Mouse (Mus musculus) left cerebral cortex, postnatal 25 days (tissue): ENCODE results near the gene Fbxo24. TPM values are rescaled to one million over a fixed set of nuclear protein-coding genes. Genes with fewer than 3 reads are reported as not detected.

Experiments used
- DNase-seq, 2 experiments: peaks; one replicate each; pipeline ENCODE4 v3.0.0; 2022; ENCODE audit warnings: low spot score in 2 of 2, mixed read lengths in 1 of 2
- intact Hi-C: fragments of 180-260 bp; cut with DNase I; formaldehyde crosslinking; loops from one replicate; pipeline ENCODE4 v1.15.1; 2025
- total RNA-seq, 2 experiments: library from RNA; stranded (reverse); gene quantifications; 2 replicates each; pipeline ENCODE4 v1.2.3; 2021

Gene Fbxo24
- total RNA-seq, 2 experiments from 2014 or later, result 0.18 to 0.21 TPM

DNA sequence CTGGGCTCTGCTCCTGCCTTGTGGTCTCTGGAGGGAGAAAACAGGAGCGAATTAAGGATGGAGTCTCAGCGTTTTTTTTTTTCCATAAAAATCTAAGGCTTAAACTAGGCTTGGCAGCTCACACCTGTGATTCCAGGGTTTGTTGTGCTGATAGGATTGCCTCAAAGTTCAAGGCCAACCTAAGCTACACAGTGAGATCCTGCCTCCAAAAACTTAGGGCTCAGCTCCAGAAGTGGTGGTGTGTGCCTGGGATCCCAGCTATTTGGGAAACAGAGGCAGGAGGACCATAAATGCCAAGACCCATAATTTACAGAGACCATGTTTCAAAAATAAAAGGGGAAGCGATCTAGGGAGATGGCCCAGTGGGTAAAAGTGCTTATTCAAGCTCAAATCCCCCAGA is 19.5 kb downstream of the Fbxo24 start:
- intact Hi-C loops, result no loop called here
- DNase-seq, result no peak

DNA sequence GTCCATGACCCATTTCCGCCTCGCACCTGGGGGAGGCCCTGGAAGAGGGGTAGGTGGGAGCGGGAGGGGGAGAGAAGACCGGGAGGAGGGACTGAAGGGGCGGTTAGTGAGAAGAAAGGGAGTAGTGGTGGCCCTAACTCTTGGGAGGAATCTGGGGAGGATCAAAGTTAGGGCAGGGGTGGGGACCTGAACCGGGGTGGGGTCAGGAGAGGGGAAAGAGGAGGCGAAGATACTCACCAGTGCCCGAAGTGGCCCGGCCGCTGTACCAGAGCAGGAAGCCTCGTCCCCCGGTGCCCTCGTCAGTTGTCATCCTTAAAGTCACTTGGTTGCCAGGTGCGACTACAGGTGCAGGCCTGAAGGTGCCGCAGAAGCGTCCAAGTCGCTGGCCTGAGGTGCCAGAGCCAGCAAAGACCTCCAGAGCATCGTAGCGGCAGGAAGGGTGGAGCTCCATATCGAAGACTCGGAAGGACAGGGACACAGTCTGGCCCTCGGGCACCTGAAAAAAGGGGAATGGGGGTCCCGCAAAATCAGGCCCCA is 20.1 kb downstream of the Fbxo24 start:
- intact Hi-C loops, result no loop called here
- DNase-seq, result no peak

DNA sequence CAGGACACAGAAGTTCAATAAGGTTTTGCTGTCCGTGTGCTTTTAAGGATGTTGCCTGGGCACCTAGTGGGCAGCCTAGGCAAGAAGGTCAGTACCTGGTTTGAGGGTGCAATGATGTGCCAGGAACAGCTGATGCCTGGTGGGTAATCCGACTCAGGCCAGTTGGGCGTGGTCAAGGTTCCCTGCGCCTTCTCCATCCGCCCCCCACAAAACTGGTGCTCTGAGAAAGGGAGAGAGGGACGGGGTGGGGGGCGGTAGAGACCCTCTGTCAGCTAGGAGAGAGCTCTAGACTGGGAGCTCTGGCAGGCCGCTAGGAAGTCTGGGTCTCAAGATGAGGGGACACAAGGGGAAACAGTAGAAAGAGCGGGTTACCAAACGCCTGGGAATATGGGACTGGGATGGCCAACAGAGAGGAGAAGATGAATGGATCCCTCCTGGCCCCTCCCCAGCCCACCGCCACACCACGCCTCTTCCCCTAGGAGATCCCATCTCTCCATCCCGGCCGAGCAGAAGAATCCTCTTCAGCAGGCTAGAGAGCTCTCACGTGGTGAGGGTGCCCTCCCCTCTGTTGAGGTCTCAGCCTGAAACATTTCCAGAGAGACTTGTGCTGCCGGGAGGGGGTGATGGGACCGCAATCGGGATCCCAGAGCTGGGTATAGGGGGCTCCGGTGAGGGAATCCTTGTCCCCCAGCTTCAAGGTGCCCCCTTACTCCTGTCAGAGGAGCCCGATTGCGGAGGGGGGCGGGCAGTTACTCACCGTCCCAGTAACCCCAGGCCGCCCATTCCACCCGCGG is 20.7 kb downstream of the Fbxo24 start:
- intact Hi-C loops, result no loop called here
- DNase-seq, result no peak

GRCm38 (mm10) chr5:137601365-137601729 is 27.5 kb downstream of the Fbxo24 start:
- DNase-seq, result no peak
- intact Hi-C loops, result loop anchor here (2.0 kb wide), 2 partner anchors 27 to 69 kb away; partner anchors contain the start of genes Epo, Fbxo24, Gm20605 and Gnb2

- peak; percentile 95 to 98 for DNase-seq
- intact Hi-C loops, result loop anchor here (2.0 kb wide), 2 partner anchors 28 to 68 kb away; partner anchors contain the start of genes Epo, Fbxo24, Gm20605 and Gnb2
Measured at GRCm38 (mm10) chr5:137600619-137601364, 28.0 kb downstream of the Fbxo24 start, which contains the start of gene Mospd3. TSS of gene Mospd3 (minus strand) at chr5:137601058.

DNA sequence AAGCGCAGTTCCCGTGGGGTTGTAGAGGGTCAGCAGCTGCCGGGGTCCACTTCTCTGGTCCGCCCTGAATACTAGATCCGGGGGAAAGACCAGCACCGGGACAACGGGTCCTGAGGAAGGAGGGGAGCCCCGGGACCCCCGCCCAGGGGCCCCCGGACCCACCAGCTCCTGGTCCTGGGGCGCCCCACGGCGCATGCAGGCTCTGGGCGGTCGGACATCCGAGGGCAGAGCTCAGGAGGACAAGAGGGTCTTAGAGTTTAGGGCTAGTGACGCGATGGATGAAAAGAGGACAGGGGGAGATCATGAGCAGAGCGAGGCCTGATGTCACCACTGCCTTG is 28.6 kb downstream of the Fbxo24 start:
- DNase-seq, result no peak
- intact Hi-C loops, result loop anchor here (2.0 kb wide), 2 partner anchors 29 to 67 kb away; partner anchors contain the start of genes Epo, Fbxo24, Gm20605 and Gnb2

DNA sequence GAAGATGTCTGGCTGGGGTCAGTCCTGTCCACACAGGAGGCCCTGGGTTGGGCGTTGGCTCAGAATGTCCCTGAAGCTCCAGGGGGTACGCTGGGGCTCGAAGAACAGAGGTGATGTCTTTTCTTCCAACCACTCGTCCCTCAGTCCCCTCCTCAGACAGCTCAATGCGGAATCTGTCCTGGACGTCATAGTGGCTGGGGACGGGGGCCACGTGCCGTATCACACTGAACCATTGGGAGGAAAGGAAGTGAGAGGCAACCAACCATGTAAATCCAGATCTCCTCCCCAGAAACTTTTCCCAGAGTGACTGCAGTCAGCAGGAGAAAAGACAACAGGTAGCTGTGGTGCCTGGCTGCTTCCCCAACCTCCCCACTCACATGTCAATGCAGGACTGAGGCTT is 29.2 kb downstream of the Fbxo24 start:
- no peak for DNase-seq
- intact Hi-C loops, result no loop called here

- intact Hi-C loops, result no loop called here
- DNase-seq, result no peak
Measured at GRCm38 (mm10) chr5:137598100-137598826, 30.5 kb downstream of the Fbxo24 start.

DNA sequence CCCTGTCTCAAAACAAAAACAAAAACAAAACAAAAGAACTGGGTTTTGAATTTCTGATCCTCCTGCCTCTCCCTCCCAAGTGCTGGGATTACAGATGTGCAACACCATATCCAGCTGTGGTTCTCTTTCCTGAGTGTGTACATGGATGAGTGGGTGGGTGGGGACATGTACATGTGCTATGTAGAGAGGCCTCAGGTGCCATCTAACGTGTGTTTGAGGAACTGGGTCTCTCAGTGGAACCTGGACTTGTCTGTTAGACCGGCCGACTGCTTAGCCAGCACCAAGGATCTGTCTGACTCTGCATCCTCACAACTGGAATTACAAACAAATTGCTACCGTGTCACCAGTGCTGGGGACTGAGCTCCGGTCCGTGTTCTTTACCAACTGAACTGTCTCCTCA is 31.2 kb downstream of the Fbxo24 start:
- intact Hi-C loops, result no loop called here
- no peak for DNase-seq

- intact Hi-C loops, result no loop called here
- no peak for DNase-seq
Measured at GRCm38 (mm10) chr5:137596601-137597261, 32.1 kb downstream of the Fbxo24 start.

GRCm38 (mm10) chr5:137595921-137596320 is 32.9 kb downstream of the Fbxo24 start:
- DNase-seq, result no peak
- intact Hi-C loops, result no loop called here

DNA sequence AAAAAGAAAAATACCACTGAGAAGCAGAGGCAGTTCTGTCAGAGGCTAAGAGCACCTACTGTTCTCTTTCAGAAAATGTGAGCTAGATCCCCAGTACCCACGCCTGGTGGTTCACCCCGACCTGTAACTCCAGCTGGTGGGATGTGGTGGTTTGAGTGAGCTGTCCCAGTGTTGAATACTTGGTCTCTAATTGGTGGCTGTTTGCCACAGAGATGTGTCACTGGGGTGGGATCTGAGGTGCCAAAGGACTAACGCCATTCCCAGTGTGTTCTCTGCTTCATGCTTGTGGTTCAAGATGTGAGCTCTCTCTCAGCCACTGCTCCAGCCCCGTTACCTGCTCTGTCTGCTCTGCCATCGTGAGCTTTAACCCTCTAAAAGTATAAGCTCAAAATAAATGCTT is 38.3 kb downstream of the Fbxo24 start:
- intact Hi-C loops, result no loop called here
- no peak for DNase-seq

GRCm38 (mm10) chr5:137584976-137585375 is 43.8 kb downstream of the Fbxo24 start:
- DNase-seq, result peak; percentile 64 to 69
- intact Hi-C loops, result loop anchor here (5.0 kb wide), 1 partner anchor 73 kb away; no protein-coding TSS in a partner anchor

- peak; percentile 40 to 49 for DNase-seq
- intact Hi-C loops, result loop anchor here (5.0 kb wide), 1 partner anchor 71 kb away; no protein-coding TSS in a partner anchor
Measured at GRCm38 (mm10) chr5:137583670-137584169, 45.1 kb downstream of the Fbxo24 start.

DNA sequence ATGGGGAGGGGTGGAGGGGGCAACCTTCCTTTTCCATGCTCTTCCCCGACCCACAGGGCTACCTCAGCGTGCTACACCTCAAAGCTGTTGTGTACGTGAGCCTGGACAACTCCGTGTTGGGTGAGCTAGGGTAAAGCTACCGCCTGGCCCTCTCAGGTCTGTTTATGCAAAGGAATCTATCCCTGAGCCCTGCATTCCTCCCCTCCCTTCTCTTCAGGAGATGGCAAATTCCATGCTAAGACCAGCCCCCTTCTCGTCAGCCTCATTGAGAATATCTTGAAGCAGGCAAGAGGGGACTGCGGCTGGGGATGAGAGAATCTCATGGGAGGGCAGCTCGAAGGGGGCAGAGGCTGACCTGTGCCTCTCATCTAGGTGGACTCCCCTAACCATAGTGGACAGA is 46.1 kb downstream of the Fbxo24 start:
- DNase-seq, result no peak
- intact Hi-C loops, result loop anchor here (5.0 kb wide), 1 partner anchor 70 kb away; no protein-coding TSS in a partner anchor

- intact Hi-C loops, result loop anchor here (5.0 kb wide), 1 partner anchor 68 kb away; no protein-coding TSS in a partner anchor
- DNase-seq, result no peak
Measured at GRCm38 (mm10) chr5:137580246-137580645, 48.6 kb downstream of the Fbxo24 start.

GRCm38 (mm10) chr5:137574470-137574901 is 54.3 kb downstream of the Fbxo24 start:
- intact Hi-C loops, result no loop called here

DNA sequence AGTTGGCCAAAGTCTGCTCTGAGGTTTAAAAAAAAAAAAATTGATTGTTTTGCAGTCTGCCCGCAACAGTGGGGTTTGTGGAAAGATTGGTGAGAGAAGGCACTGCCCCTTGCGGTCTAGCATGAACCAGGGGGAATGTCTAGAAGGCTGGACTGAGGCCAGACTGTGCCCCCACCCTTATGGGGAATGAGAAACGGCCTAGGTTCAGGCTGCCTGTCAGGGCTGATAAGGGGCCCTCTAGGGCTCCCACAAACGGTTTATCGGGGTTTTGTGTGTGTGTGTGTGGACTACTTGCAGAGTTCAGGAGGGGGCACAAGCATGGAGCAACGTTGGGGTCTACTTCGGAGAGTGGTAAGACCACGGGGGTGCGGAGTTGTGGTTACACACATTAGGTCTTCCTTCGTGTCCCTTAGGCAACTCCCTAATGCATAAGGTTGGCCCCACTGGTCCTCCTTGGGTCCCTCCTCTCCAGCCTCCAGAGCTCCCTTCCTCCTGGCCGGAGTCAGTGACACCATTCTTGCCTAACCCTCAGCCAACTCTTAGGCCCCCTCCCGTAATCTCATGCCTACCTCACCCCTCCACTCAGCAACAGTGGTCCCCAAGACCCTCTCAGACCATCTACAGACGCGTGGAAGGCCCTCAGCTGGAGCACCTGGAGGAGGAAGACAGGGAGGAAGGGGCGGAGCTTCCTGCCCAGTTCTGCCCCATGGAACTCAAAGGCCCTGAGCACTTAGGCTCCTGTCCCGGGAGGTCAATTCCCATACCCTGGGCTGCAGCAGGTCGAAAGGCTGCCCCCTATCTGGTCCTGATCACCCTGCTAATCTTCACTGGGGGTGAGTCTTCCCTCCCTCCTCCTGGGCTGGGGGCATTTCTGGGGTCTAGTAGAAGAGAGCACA is 57.9 kb downstream of the Fbxo24 start:
- DNase-seq, result no peak
- intact Hi-C loops, result no loop called here

More at GRCm38 (mm10) chr5:137574470-137574901, 54.3 kb downstream of the Fbxo24 start:
- DNase-seq, result peak; percentile 52 to 68
